Mouse (Mus musculus) heart, postnatal 0 days (tissue): ENCODE results near the gene Cabp2. TPM values are rescaled to one million over a fixed set of nuclear protein-coding genes. Genes with fewer than 3 reads are reported as not detected.
"Not testable (repeated sequence)": the region's sequence is repeated elsewhere in the genome, so short reads cannot be mapped to it uniquely, and the experiment has no call there.

Source experiments
- ATAC-seq: fragments of 200-750 bp; cut with Nextera tagmentation; 2 replicates; pipeline ENCODE4 v1.8.0; 2017; ENCODE audit warnings: low read depth, moderate number of reproducible peaks, moderate library complexity; ENCODE audit not compliant: insufficient read depth
- DNase-seq: peaks from one replicate; pipeline ENCODE4 v3.0.0-alpha.2; 2016; ENCODE audit warnings: low spot score
- H3K27ac ChIP-seq: fragments of 300-500 bp; sonication (generic); 2 replicates; pipeline ENCODE4 v1.5.1; 2014; ENCODE audit warnings: low read depth, mild to moderate bottlenecking
- H3K27me3 ChIP-seq: fragments of 300-500 bp; sonication (generic); 2 replicates; pipeline ENCODE4 v1.6.1; 2014; ENCODE audit warnings: low read length, mixed read lengths; ENCODE audit not compliant: control insufficient read depth, insufficient read depth
- H3K36me3 ChIP-seq: fragments of 300-500 bp; sonication (generic); replicated peaks from 2 replicates; pipeline ENCODE4 v1.6.1; 2014; ENCODE audit warnings: low read length, mixed read lengths; ENCODE audit not compliant: control insufficient read depth, insufficient read depth
- H3K4me1 ChIP-seq: fragments of 300-500 bp; sonication (generic); 2 replicates; pipeline ENCODE4 v1.6.1; 2014; ENCODE audit warnings: antibody characterized with exemption; ENCODE audit not compliant: control insufficient read depth, insufficient read depth
- H3K4me2 ChIP-seq: fragments of 300-500 bp; sonication (generic); 2 replicates; pipeline ENCODE4 v1.6.1; 2014; ENCODE audit warnings: low read depth, mild to moderate bottlenecking, low read length, moderate library complexity
- H3K4me3 ChIP-seq: fragments of 300-500 bp; sonication (generic); 2 replicates; pipeline ENCODE4 v1.5.1; 2014; ENCODE audit warnings: low read depth, low read length
- H3K9ac ChIP-seq: fragments of 300-500 bp; sonication (generic); replicated peaks from 2 replicates; pipeline ENCODE4 v1.6.1; 2014; ENCODE audit warnings: low read depth, low read length, mixed read lengths
- H3K9me3 ChIP-seq: fragments of 300-500 bp; sonication (generic); replicated peaks from 2 replicates; pipeline ENCODE4 v1.6.1; 2016; ENCODE audit warnings: low read length; ENCODE audit not compliant: control insufficient read depth
- CTCF ChIP-seq: IDR thresholded peaks from 2 replicates; pipeline ENCODE4 v1.5.1; 2016; ENCODE audit warnings: antibody characterized with exemption, control low read depth, low read depth
- EP300 ChIP-seq: IDR thresholded peaks from 2 replicates; pipeline ENCODE4 v1.6.1; 2016; ENCODE audit warnings: antibody characterized with exemption, low read depth
- WGBS: fragments of 180-500 bp; shearing (Covaris S2); extraction: QIAGEN DNeasy Blood & Tissue Kit; methylation state at CpG from one replicate; pipeline ENCODE4 v1.1.7; 2014; 5-methylcytosine and 5-hydroxymethylcytosine counted together
- polyA plus RNA-seq: library from polyadenylated mRNA; unstranded; fragments of >200 nt; fragmentation: Nextera tagmentation; extraction: Ambion mirVana; gene quantifications from 2 replicates; pipeline ENCODE4 v1.2.1, GENCODE M21; 2015
- total RNA-seq: library from RNA; depleted of rRNA; stranded (reverse); fragments of >200 nt; gene quantifications from 2 replicates; pipeline ENCODE4 v1.2.3, GENCODE M21; 2014; ENCODE audit warnings: low replicate concordance

The Cabp2 gene
- total and polyA plus RNA-seq, 2 experiments from 2014 or later, result not detected

DNA sequence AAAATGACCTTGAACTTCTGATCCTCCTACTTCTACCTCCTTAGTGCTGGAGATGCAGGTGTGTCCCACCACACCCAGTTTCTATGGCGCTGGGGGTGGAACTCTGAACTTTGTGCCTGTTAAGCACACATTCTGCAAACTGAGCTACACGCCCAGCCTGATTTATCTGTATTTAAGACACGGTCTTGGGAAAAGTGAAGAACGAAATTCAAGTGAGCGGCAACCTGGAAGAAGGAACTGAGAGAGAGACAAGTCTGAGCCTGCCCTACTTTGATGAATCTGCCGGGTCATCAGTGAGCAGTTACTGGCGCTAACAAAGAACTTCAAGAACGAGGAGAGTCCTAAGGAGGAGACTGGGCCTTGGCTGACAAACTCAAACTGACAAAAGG is 34.5 kb upstream of the Cabp2 start:
- TF ChIP-seq CTCF (no peak), EP300 (no peak)
- WGBS, result 81% methylated on average over 8 of the region's 8 CpGs
- no peaks in the 10 kb centered on the region for H3K9me3 ChIP-seq
- H3K27me3 ChIP-seq, result no peaks in the 10 kb centered on the region
- no peaks in the 10 kb centered on the region for H3K36me3 ChIP-seq
- H3K9ac ChIP-seq, result no peak overlapping the region
- DNase-seq (no peak), ATAC-seq (no peak)
- no peak overlapping the region for H3K27ac ChIP-seq
- H3K4me2 ChIP-seq, result no peak overlapping the region
- no peak overlapping the region for H3K4me3 ChIP-seq
- H3K4me1 ChIP-seq, result no peaks in the 10 kb centered on the region

DNA sequence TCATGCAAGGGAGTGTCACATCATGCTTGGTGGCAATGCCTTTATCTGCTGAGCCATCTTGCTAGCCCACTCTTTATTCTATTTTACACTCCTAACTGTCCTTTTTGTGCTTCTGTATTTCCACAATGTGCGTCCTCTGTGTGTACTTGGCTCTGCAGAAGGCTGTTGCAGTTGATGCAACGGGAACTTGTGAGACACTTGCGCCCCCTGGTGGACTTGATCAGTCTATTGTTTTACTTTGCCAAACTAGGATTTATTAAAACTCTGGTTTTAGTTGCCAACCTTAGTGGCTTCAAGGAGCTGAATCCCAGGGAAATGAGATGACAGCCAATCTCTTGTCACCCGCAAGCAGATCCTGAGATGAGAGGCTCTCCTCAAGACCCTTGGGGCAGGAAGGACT is 33.5 kb upstream of the Cabp2 start:
- WGBS, result 25% methylated on average over 4 of the region's 4 CpGs
- no peak overlapping the region for H3K4me2 ChIP-seq
- TF ChIP-seq EP300, result no peak
- TF ChIP-seq CTCF, result peak; percentile 78
- H3K36me3 ChIP-seq, result no peaks in the 10 kb centered on the region
- H3K27me3 ChIP-seq, result no peaks in the 10 kb centered on the region
- H3K9ac ChIP-seq, result no peak overlapping the region
- no peaks in the 10 kb centered on the region for H3K4me1 ChIP-seq
- ATAC-seq (no peak), DNase-seq (no peak)
- H3K9me3 ChIP-seq, result no peaks in the 10 kb centered on the region
- no peak overlapping the region for H3K27ac ChIP-seq
- no peak overlapping the region for H3K4me3 ChIP-seq

DNA sequence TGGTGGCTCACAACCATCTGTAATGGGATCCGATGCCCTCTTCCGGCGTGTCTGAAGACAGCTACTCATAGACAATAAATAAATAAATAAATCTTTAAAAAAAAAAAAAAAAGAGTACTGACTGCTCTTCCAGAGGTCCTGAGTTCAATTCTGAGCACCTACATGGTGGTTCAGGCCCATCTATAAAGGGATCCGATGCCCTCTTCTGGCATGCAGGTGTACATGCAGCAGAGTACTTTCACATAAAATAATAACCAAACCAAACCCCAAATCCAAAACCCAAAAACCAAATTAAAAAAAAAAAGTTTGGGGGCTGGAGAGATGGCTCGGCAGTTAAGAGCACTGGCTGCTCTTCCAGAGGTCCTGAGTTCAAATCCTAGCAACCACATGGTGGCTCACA is 32.3 kb upstream of the Cabp2 start:
- not testable (repeated sequence) for H3K27ac ChIP-seq, ATAC-seq

GRCm38 (mm10) chr19:4051016-4051415 is 30.4 kb upstream of the Cabp2 start:
- H3K4me3 ChIP-seq, result no peak overlapping the region
- no peak overlapping the region for H3K9ac ChIP-seq
- TF ChIP-seq CTCF (no peak), EP300 (no peak)
- DNase-seq (no peak), ATAC-seq (no peak)
- no peaks in the 10 kb centered on the region for H3K36me3 ChIP-seq
- H3K4me2 ChIP-seq, result no peak overlapping the region
- no peaks in the 10 kb centered on the region for H3K27me3 ChIP-seq
- H3K9me3 ChIP-seq, result no peaks in the 10 kb centered on the region
- no peaks in the 10 kb centered on the region for H3K4me1 ChIP-seq
- 91% methylated on average over 5 of the region's 5 CpGs for WGBS
- no peak overlapping the region for H3K27ac ChIP-seq

More for the DNA sequence above, 32.3 kb upstream of the Cabp2 start:
- not testable (repeated sequence) for H3K4me2 ChIP-seq, H3K9ac ChIP-seq, H3K4me3 ChIP-seq, H3K36me3 ChIP-seq, DNase-seq, H3K27me3 ChIP-seq, H3K9me3 ChIP-seq, H3K4me1 ChIP-seq
- TF ChIP-seq CTCF, result 0 out of 2 replicates have a peak, but pooled peaks have one; percentile 4
- 83% methylated on average over 5 of the region's 5 CpGs for WGBS

DNA sequence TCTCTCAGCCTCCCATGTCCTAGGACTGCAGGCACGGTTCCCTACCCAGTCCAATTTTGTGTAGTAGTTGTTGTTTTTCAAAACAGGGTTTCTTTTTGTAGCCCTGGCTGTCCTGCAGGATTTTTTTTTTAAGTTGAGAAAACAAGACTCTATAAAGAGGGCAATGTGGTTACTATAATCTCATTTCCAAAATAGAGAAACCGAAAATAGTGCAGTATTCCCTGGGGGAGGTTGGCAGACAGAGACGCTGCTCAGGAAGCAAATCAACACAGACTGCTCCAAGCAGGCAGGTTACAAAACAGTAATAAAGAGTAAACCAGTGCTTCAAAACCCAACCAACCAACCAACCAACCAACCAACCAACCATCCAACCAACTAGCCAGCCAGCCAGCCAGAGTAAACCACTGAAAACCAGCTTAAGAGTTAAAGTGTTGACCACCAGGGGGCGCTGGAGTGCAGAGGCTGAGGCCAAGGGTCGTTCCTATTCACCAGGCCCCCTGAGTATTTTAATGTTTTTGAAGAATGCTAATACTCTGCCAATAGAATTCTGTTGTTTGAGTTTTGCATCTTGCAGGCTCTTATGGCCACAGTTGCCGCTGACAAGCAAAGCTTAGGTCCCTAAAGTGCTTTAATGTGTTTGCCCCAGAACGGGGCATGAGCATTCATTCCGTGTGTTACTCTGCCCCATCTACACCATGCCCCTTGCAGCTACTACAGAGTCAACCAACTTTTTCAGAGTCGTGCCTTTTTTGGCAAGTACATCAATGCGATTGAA is 29.4 kb upstream of the Cabp2 start:
- TF ChIP-seq EP300 (no peak), CTCF (peak; percentile 82)
- no peaks in the 10 kb centered on the region for H3K27me3 ChIP-seq
- H3K9ac ChIP-seq, result no peak overlapping the region
- H3K36me3 ChIP-seq, result no peaks in the 10 kb centered on the region
- no peak overlapping the region for H3K27ac ChIP-seq
- H3K4me3 ChIP-seq, result no peak overlapping the region
- H3K4me1 ChIP-seq, result no peaks in the 10 kb centered on the region
- no peaks in the 10 kb centered on the region for H3K9me3 ChIP-seq
- no peak for DNase-seq
- no peak for ATAC-seq
- H3K4me2 ChIP-seq, result no peak overlapping the region
- 42% methylated on average over 10 of the region's 10 CpGs for WGBS

- no peak for TF ChIP-seq CTCF
- no peak for TF ChIP-seq EP300
- no peak overlapping the region for H3K4me2 ChIP-seq
- H3K36me3 ChIP-seq, result no peaks in the 10 kb centered on the region
- ATAC-seq, result no peak
- DNase-seq, result no peak
- 62% methylated on average over 5 of the region's 5 CpGs for WGBS
- H3K27me3 ChIP-seq, result no peaks in the 10 kb centered on the region
- H3K9ac ChIP-seq, result no peak overlapping the region
- no peak overlapping the region for H3K27ac ChIP-seq
- H3K4me1 ChIP-seq, result no peaks in the 10 kb centered on the region
- H3K4me3 ChIP-seq, result no peak overlapping the region
- no peaks in the 10 kb centered on the region for H3K9me3 ChIP-seq
Measured at GRCm38 (mm10) chr19:4052516-4053030, 28.8 kb upstream of the Cabp2 start.
